Mouse (Mus musculus) kidney, embryonic 14.5 days (tissue): Measurements from ENCODE around the gene Mrpl22. TPM values are rescaled to one million over a fixed set of nuclear protein-coding genes. Genes with fewer than 3 reads are reported as not detected.

Experiments used
- ATAC-seq: fragments of 200-750 bp; cut with Nextera tagmentation; 2 replicates; pipeline ENCODE4 v1.8.0; 2017; ENCODE audit warnings: moderate number of reproducible peaks, mild to moderate bottlenecking, moderate TSS enrichment, moderate library complexity; ENCODE audit not compliant: low FRiP score, low TSS enrichment
- H3K27ac ChIP-seq: fragments of 300-500 bp; sonication (generic); 2 replicates; pipeline ENCODE4 v1.5.1; 2014; ENCODE audit warnings: low read depth, mild to moderate bottlenecking, low read length, moderate library complexity, mixed read lengths
- H3K27me3 ChIP-seq: fragments of 300-500 bp; sonication (generic); 2 replicates; pipeline ENCODE4 v1.6.1; 2014; ENCODE audit warnings: mild to moderate bottlenecking, low read length; ENCODE audit not compliant: control insufficient read depth, insufficient read depth
- H3K36me3 ChIP-seq: fragments of 300-500 bp; sonication (generic); 2 replicates; pipeline ENCODE4 v1.6.1; 2014; ENCODE audit warnings: low read length, mixed read lengths; ENCODE audit not compliant: control insufficient read depth, insufficient read depth
- H3K4me1 ChIP-seq: fragments of 300-500 bp; sonication (generic); 2 replicates; pipeline ENCODE4 v1.6.1; 2014; ENCODE audit warnings: low read length, mixed read lengths; ENCODE audit not compliant: control insufficient read depth, insufficient read depth
- H3K4me2 ChIP-seq: fragments of 300-500 bp; sonication (generic); replicated peaks from 2 replicates; pipeline ENCODE4 v1.6.1; 2014; ENCODE audit warnings: low read depth, mild to moderate bottlenecking, low read length
- H3K4me3 ChIP-seq: fragments of 300-500 bp; sonication (generic); 2 replicates; pipeline ENCODE4 v1.5.1; 2014; ENCODE audit warnings: mild to moderate bottlenecking, low read length
- H3K9ac ChIP-seq: fragments of 300-500 bp; sonication (generic); 2 replicates; pipeline ENCODE4 v1.6.1; 2014; ENCODE audit warnings: low read depth, mild to moderate bottlenecking, low read length, moderate library complexity
- H3K9me3 ChIP-seq: fragments of 300-500 bp; sonication (generic); 2 replicates; pipeline ENCODE4 v1.6.1; 2016; ENCODE audit warnings: low read length; ENCODE audit not compliant: control insufficient read depth
- WGBS: fragments of 180-500 bp; shearing (Covaris S2); extraction: QIAGEN DNeasy Blood & Tissue Kit; methylation state at CpG from one replicate; pipeline ENCODE4 v1.1.7; 2014; 5-methylcytosine and 5-hydroxymethylcytosine counted together
- polyA plus RNA-seq: library from polyadenylated mRNA; unstranded; fragments of >200 nt; fragmentation: Nextera tagmentation; extraction: Ambion mirVana; gene quantifications from 2 replicates; pipeline ENCODE4 v1.2.1, GENCODE M21; 2014

Gene Mrpl22
- polyA plus RNA-seq, 1 experiment from 2014 or later: 137 TPM

DNA sequence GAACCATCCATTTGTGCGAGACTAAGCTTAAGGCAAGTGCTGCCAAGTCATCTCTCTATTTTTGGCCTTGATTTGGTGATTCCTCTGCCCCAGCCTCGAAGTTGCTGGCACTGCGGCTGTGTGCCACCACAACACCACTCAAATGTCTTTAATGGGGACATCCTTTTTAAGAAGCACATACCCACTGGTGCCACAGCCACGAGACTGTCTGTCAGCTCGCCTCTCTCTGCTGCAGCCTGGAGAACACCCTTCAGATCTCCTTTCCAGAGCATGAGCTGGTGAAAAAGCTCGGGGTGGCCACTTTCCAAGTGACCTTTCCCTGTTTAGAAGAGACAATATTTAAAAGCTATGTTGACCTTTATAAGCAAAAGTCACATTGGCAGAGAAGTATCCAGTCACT, 34.8 kb upstream of the Mrpl22 start:
- no peaks in the 10 kb centered on the region for H3K4me1 ChIP-seq
- no peak overlapping the region for H3K4me2 ChIP-seq
- no peak overlapping the region for H3K4me3 ChIP-seq
- H3K9ac ChIP-seq: no peak overlapping the region
- WGBS: 96% methylated on average over 6 of the region's 6 CpGs
- H3K27ac ChIP-seq: no peak overlapping the region
- H3K9me3 ChIP-seq: no peaks in the 10 kb centered on the region
- ATAC-seq: no peak
- H3K27me3 ChIP-seq: no peaks in the 10 kb centered on the region
- H3K36me3 ChIP-seq: peaks cover 93% of the 10 kb centered on the region

DNA sequence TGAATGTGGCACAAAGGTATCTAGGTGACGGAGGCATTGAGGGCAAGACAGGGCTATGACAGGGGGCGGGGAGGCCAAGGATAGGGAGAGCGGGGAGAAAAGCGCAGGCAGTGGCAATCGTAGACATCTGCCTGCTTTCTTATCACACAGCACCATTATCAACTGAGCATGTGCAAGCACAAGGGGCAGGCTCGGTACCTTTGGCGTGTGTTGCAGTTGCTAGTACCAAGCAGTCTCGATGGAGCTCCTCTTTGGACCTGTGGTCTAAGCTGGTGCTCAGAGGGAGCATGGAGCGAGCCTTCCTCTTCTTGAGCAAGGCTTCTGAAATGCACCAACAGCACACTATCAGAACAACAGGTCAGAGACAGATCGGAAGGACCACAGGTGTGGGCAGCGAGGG, 32.6 kb upstream of the Mrpl22 start:
- no peak for ATAC-seq
- H3K9ac ChIP-seq: no peak overlapping the region
- H3K4me2 ChIP-seq: no peak overlapping the region
- H3K4me3 ChIP-seq: no peak overlapping the region
- no peak overlapping the region for H3K27ac ChIP-seq
- WGBS: 96% methylated on average over 11 of the region's 11 CpGs
- no peaks in the 10 kb centered on the region for H3K4me1 ChIP-seq
- no peaks in the 10 kb centered on the region for H3K27me3 ChIP-seq
- H3K36me3 ChIP-seq: peaks cover 89% of the 10 kb centered on the region
- no peaks in the 10 kb centered on the region for H3K9me3 ChIP-seq

DNA sequence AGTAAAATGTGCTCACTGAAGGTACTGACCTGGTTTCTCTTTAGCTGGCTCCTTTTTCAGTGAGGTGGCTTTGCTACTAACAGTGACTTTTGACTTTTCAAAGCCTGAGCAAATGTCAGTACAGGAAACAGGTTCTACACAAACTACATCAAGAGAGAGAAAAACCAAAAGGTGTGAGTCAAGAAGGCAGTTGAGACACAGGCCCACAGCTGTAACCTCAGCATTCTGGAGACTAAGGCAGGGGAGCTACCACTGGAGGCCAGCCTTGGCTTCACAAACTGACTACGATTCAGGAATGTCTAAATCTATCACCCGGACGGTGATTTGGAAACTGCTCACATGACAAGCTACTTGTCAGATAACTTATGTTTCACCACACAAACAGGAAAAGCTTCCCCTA, 32.0 kb upstream of the Mrpl22 start:
- no peaks in the 10 kb centered on the region for H3K9me3 ChIP-seq
- no peak for ATAC-seq
- no peaks in the 10 kb centered on the region for H3K4me1 ChIP-seq
- no peak overlapping the region for H3K27ac ChIP-seq
- H3K9ac ChIP-seq: no peak overlapping the region
- 90% methylated on average over 3 of the region's 3 CpGs for WGBS
- no peaks in the 10 kb centered on the region for H3K27me3 ChIP-seq
- no peak overlapping the region for H3K4me2 ChIP-seq
- H3K4me3 ChIP-seq: no peak overlapping the region
- H3K36me3 ChIP-seq: peaks cover 89% of the 10 kb centered on the region

DNA sequence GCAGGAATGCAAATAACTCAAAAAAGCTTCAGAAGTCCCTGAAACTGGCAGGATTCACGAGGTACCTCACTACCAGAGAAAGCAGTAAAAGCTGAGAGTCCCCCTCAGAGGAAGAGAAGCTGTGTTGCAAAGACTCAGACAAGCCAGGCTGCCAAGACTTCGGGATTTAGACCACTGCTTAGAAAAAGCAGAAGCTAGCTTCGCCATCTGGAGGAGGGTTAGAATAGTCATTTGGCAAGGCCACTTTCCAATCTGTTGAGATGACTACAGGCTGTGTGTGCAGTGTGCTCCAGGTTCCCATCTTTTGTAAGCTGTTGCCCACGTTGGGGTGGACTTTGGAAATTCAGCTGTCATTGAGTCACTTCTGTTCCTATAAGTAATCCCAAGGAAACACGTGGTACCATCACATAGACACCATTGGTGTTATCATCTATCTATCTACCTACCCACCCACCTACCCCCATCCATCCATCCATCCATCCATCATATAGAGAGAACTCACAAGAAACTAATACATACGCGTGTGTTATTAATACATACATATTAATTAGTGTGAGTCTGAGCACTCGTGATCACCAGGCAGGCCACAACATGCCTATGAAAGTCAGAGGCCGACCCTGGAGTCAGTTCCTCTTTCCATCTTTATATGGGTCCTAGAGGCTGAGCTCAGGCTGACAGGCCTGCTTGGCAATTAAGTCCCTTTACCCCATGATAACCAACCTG, 27.6 kb upstream of the Mrpl22 start:
- Histone ChIP-seq H3K9me3 (no peaks in the 10 kb centered on the region), H3K4me3 (no peak overlapping the region), H3K9ac (no peak overlapping the region), H3K36me3 (peaks cover 88% of the 10 kb centered on the region), H3K4me1 (no peaks in the 10 kb centered on the region), H3K27me3 (no peaks in the 10 kb centered on the region), H3K4me2 (no peak overlapping the region), H3K27ac (no peak overlapping the region)
- no peak for ATAC-seq
- WGBS: 90% methylated on average over 9 of the region's 9 CpGs

DNA sequence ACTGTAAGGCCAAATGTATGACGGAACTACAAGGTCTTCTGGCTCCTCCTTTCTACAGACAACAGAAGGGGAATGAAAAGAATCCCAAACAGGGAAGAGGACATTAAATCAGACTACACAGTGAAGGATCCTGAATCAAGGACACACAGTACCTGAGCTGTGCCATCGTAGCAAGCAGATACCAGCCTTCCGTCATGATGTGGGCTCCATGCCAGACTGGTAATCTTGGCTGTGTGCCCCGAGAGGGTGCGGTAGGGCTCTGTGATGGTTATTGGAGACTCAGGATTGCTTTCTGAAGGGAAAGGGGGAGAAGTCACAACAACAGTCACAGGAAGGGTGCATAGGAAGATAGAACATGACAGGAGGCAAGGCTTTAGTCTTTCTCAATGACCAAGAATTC, 25.2 kb upstream of the Mrpl22 start:
- WGBS: 97% methylated on average over 5 of the region's 5 CpGs
- H3K4me1 ChIP-seq: no peaks in the 10 kb centered on the region
- H3K36me3 ChIP-seq: peaks cover 85% of the 10 kb centered on the region
- H3K9me3 ChIP-seq: no peaks in the 10 kb centered on the region
- ATAC-seq: no peak
- no peak overlapping the region for H3K9ac ChIP-seq
- no peak overlapping the region for H3K4me3 ChIP-seq
- H3K4me2 ChIP-seq: no peak overlapping the region
- no peak overlapping the region for H3K27ac ChIP-seq
- no peaks in the 10 kb centered on the region for H3K27me3 ChIP-seq

DNA sequence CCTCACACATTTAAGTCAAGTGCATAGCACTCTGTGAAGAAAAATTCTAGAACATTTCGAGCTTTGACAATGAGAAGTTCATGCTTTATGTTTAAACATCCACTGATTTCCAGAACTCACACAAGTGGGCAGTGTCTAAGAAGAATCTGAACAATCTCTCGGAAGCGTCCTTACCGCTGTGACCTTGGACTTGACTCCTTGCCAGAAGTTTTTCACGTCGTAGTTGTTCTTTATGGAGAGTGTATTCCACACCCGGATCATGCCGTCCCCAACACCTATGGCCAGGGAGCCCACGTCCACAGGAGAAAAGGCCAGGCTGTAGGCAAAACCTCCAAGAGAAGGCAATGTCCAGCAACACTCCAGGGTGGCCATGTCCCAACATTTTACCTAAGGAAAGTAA, 16.0 kb upstream of the Mrpl22 start:
- no peak overlapping the region for H3K4me2 ChIP-seq
- H3K27me3 ChIP-seq: no peaks in the 10 kb centered on the region
- H3K9ac ChIP-seq: no peak overlapping the region
- 92% methylated on average over 9 of the region's 9 CpGs for WGBS
- no peak for ATAC-seq
- no peak overlapping the region for H3K27ac ChIP-seq
- no peak overlapping the region for H3K4me3 ChIP-seq
- no peaks in the 10 kb centered on the region for H3K4me1 ChIP-seq
- H3K36me3 ChIP-seq: peaks cover 77% of the 10 kb centered on the region
- H3K9me3 ChIP-seq: no peaks in the 10 kb centered on the region

DNA sequence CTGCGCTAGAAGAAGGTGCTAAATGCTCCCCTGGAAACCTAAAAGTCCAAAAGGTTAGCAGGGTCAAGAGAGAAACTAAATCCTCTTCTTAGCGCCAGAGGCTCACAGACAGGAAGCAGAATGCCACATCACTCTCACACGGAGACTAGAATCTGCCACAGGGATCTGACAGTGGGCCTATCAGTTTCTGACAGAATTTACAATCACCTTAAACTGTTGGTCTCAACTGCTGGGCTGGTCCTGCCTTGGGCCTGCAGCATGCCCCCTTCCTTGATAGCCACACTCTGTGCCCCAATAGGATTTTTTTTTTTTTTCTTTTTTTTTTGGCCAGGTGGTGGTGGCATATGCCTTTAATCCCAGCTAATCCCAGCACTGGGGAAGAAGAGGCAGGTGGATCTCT, 14.6 kb upstream of the Mrpl22 start:
- H3K4me2 ChIP-seq: no peak overlapping the region
- H3K4me3 ChIP-seq: no peak overlapping the region
- no peaks in the 10 kb centered on the region for H3K9me3 ChIP-seq
- H3K27ac ChIP-seq: no peak overlapping the region
- 53% methylated on average over 3 of the region's 3 CpGs for WGBS
- ATAC-seq: no peak
- no peaks in the 10 kb centered on the region for H3K4me1 ChIP-seq
- no peak overlapping the region for H3K9ac ChIP-seq
- H3K27me3 ChIP-seq: no peaks in the 10 kb centered on the region
- H3K36me3 ChIP-seq: peaks cover 80% of the 10 kb centered on the region

DNA sequence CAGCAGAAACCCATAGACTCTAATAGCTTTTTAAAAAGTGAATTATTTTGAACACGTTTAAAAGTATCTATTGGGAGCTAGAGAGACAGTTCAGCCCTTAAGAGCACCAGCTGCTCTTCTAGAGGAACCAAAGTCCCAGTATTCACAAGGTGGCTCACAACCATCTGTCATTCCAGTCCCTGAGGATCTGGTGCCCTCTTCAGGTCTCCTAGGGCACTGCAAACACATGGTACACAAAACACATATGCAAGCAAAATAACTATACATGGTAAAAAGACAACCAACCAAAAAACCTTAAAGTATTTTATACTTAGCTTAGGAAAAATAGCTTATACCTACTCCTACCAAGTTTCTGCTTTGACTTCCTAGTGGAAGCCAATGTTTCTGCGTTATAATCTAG, 6.4 kb upstream of the Mrpl22 start:
- ATAC-seq: no peak
- H3K36me3 ChIP-seq: peaks cover 58% of the 10 kb centered on the region

DNA sequence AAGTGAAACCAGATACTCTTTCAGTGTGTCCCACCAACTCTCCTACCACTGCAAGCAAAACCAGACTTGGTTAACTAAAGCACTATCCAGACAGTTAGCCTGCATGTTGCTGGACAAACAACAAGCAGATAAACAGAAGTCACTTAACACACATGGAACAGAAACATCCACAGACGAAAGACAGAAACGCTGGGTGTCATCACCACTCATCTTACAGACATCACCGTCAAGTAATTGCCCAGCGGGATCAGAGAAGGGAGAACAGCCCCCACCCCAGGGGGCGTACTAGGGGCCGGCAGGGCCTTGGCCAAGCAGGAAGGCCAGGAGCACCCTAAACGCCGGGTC, 3.7 kb upstream of the Mrpl22 start:
- peaks cover 11% of the 10 kb centered on the region for H3K4me1 ChIP-seq
- ATAC-seq: no peak
- peak overlapping the region; percentile 88 for H3K9ac ChIP-seq
- H3K36me3 ChIP-seq: peaks cover 32% of the 10 kb centered on the region
- WGBS: under 1% methylated on average over 8 of the region's 8 CpGs
- H3K4me3 ChIP-seq: peak overlapping the region; percentile 88
- no peaks in the 10 kb centered on the region; the same call in 1 of the 2 replicates for H3K9me3 ChIP-seq
- peak overlapping the region; percentile 65; the same call in 1 of the 2 replicates for H3K27ac ChIP-seq
- no peaks in the 10 kb centered on the region for H3K27me3 ChIP-seq
- peak overlapping the region; percentile 71 for H3K4me2 ChIP-seq

More for the DNA sequence above, 6.4 kb upstream of the Mrpl22 start:
- Histone ChIP-seq H3K9me3 (no peaks in the 10 kb centered on the region; the same call in 1 of the 2 replicates), H3K27ac (no peak overlapping the region), H3K9ac (no peak overlapping the region), H3K4me1 (peaks cover 5% of the 10 kb centered on the region), H3K27me3 (no peaks in the 10 kb centered on the region), H3K4me3 (no peak overlapping the region), H3K4me2 (no peak overlapping the region)
- 90% methylated on average over 2 of the region's 2 CpGs for WGBS
